Mouse (Mus musculus) hindbrain, postnatal 0 days (tissue): ENCODE results near the gene Mapkapk3. TPM values are rescaled to one million over a fixed set of nuclear protein-coding genes. Genes with fewer than 3 reads are reported as not detected.

Source experiments
- ATAC-seq: fragments of 200-750 bp; cut with Nextera tagmentation; 2 replicates; pipeline ENCODE4 v1.8.0; 2017; ENCODE audit warnings: mild to moderate bottlenecking, moderate TSS enrichment, moderate library complexity
- DNase-seq: peaks from one replicate; pipeline ENCODE4 v3.0.0-alpha.2; 2015; ENCODE audit warnings: low spot score
- H3K27ac ChIP-seq: fragments of 300-500 bp; sonication (generic); 2 replicates; pipeline ENCODE4 v1.5.1; 2014; ENCODE audit warnings: mild to moderate bottlenecking
- H3K27me3 ChIP-seq: fragments of 300-500 bp; sonication (generic); 2 replicates; pipeline ENCODE4 v1.6.1; 2014; ENCODE audit warnings: low read length, mixed read lengths; ENCODE audit not compliant: insufficient read depth
- H3K36me3 ChIP-seq: fragments of 300-500 bp; sonication (generic); 2 replicates; pipeline ENCODE4 v1.6.1; 2014; ENCODE audit warnings: low read length, mixed read lengths; ENCODE audit not compliant: insufficient read depth
- H3K4me1 ChIP-seq: fragments of 300-500 bp; sonication (generic); 2 replicates; pipeline ENCODE4 v1.6.1; 2014; ENCODE audit warnings: antibody characterized with exemption, low read length, mixed read lengths; ENCODE audit not compliant: insufficient read depth
- H3K4me2 ChIP-seq: fragments of 300-500 bp; sonication (generic); 2 replicates; pipeline ENCODE4 v1.6.1; 2014; ENCODE audit warnings: low read depth, mild to moderate bottlenecking, low read length, moderate library complexity, mixed read lengths
- H3K4me3 ChIP-seq: fragments of 300-500 bp; sonication (generic); 2 replicates; pipeline ENCODE4 v1.5.1; 2014; ENCODE audit warnings: low read length
- H3K9ac ChIP-seq: fragments of 300-500 bp; sonication (generic); replicated peaks from 2 replicates; pipeline ENCODE4 v1.6.1; 2014; ENCODE audit warnings: mild to moderate bottlenecking, low read length, moderate library complexity, mixed read lengths
- H3K9me3 ChIP-seq: fragments of 300-500 bp; sonication (generic); 2 replicates; pipeline ENCODE4 v1.6.1; 2016; ENCODE audit warnings: low read length, mixed read lengths
- CTCF ChIP-seq: IDR thresholded peaks from 2 replicates; pipeline ENCODE4 v1.5.1; 2016; ENCODE audit warnings: antibody characterized with exemption, control low read depth, low read depth
- WGBS: fragments of 180-500 bp; shearing (Covaris S2); extraction: QIAGEN DNeasy Blood & Tissue Kit; methylation state at CpG from one replicate; pipeline ENCODE4 v1.1.7; 2014; 5-methylcytosine and 5-hydroxymethylcytosine counted together
- microRNA-seq, 2 experiments: library from miRNA; unstranded; fragments of <30 nt; microRNA quantifications; one replicate each; pipeline ENCODE4; 2016
- polyA plus RNA-seq: library from polyadenylated mRNA; unstranded; fragments of >200 nt; fragmentation: Nextera tagmentation; extraction: Ambion mirVana; gene quantifications from 2 replicates; pipeline ENCODE4 v1.2.1, GENCODE M21; 2015
- total RNA-seq: library from RNA; depleted of rRNA; stranded (reverse); fragments of >200 nt; gene quantifications from 2 replicates; pipeline ENCODE4 v1.2.3, GENCODE M21; 2014; rRNA removed

Gene Mapkapk3
- total and polyA plus RNA-seq, 2 experiments from 2014 or later: 3.0 to 3.8 TPM

DNA sequence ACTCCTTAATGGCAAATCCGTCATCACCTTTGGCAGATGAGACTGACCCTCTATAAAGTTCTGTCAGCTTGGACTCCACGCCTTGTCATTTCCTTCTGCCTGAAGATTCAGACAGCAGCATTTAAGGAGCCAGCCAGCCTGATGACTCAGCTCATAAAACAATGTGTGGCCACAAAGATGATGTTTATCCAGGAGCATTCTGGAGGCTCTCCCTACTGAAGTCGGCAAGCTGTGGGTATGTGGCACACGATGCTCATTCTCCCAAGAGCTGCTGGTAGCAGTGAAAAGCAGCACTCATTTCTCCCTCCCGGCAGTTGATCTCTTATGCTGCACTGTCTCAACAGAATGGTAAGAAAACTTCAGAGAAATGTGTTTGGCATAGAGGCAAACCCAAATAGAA lies 54.4 kb downstream of the Mapkapk3 start:
- H3K9me3 ChIP-seq: no peaks in the 10 kb centered on the region
- no peak overlapping the region for H3K27ac ChIP-seq
- H3K4me1 ChIP-seq: no peaks in the 10 kb centered on the region; the same call in 1 of the 2 replicates
- no peaks in the 10 kb centered on the region for H3K27me3 ChIP-seq
- no peak for DNase-seq
- WGBS: 58% methylated on average over 5 of the region's 5 CpGs
- no peaks in the 10 kb centered on the region for H3K36me3 ChIP-seq
- ATAC-seq: no peak
- no peak overlapping the region for H3K4me3 ChIP-seq
- no peak overlapping the region for H3K4me2 ChIP-seq
- no peak for TF ChIP-seq CTCF
- no peak overlapping the region for H3K9ac ChIP-seq

DNA sequence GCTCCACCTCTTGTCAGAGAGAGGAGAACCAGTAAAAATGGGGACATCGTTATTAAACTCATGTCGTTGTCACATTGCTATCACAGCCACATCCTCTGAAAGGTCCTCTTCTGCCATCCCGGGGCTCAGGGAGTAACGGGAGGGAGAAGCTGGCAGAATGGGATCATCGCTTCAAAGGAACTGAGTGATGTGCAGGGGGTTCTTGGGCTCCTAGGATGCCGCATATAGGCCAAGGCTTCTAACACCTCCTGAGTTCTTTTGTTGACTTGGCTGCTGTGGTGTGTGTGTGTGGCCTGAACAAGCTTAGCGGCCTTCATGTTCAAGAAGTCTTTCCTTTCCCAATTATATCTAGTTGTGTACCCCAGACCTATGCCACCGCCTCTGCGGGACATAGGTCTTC lies 57.5 kb downstream of the Mapkapk3 start:
- peak overlapping the region; percentile 98 for H3K9ac ChIP-seq
- no peaks in the 10 kb centered on the region; the same call in 1 of the 2 replicates for H3K4me1 ChIP-seq
- H3K36me3 ChIP-seq: no peaks in the 10 kb centered on the region
- H3K27me3 ChIP-seq: no peaks in the 10 kb centered on the region
- H3K27ac ChIP-seq: peak overlapping the region; percentile 95
- ATAC-seq (peak; percentile 41; the same call in 1 of the 2 replicates), DNase-seq (peak; percentile 26)
- TF ChIP-seq CTCF: no peak
- WGBS: 22% methylated on average over 9 of the region's 9 CpGs
- no peaks in the 10 kb centered on the region for H3K9me3 ChIP-seq
- H3K4me3 ChIP-seq: peak overlapping the region; percentile 95
- peak overlapping the region; percentile 66 for H3K4me2 ChIP-seq

DNA sequence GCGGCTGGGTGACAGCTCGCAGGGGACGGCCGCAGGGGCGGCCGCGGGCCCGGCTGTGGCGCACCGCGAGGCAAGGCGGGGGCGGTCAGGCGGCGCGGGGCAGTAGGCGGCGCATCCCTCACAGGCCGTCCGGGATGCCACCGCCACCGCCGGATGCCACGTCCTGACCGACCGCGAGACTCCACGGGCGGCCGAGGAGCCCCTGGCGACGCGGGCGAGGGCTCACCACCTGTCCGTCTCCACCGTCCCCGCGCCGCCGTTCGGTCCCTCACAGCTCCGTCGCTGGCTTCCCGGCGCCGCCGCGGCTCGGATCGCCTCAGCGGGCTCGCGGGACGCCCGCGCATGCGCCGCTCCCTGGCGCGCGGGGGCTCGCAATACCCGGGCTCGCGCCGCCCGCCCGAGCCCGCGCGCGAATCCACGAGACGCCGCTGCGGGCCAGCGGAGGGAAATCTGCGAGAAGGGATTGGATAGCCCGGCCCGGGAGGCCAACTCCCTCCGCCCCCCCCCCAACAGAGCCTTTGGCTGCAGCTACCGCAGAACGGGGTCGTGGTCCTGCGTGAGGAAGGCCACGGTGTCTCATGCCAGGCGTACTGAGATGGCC lies 58.0 kb downstream of the Mapkapk3 start, which contains the start of gene Dock3:
Gene Dock3, minus strand, starts transcription at position 371 of the 601 bp plus-strand sequence.
- Histone ChIP-seq H3K36me3 (no peaks in the 10 kb centered on the region), H3K4me2 (peak within 1 kb of the TSS; percentile 66), H3K9ac (peak within 1 kb of the TSS; percentile 98), H3K4me1 (no peaks in the 10 kb centered on the region; the same call in 1 of the 2 replicates), H3K4me3 (peak within 1 kb of the TSS; percentile 95), H3K27me3 (no peaks in the 10 kb centered on the region), H3K27ac (peak within 1 kb of the TSS; percentile 95), H3K9me3 (no peaks in the 10 kb centered on the region)
- TF ChIP-seq CTCF: no peak
- WGBS: under 1% methylated on average over 41 of the region's 87 CpGs
- ATAC-seq (peak; percentile 94), DNase-seq (peak; percentile 96)

DNA sequence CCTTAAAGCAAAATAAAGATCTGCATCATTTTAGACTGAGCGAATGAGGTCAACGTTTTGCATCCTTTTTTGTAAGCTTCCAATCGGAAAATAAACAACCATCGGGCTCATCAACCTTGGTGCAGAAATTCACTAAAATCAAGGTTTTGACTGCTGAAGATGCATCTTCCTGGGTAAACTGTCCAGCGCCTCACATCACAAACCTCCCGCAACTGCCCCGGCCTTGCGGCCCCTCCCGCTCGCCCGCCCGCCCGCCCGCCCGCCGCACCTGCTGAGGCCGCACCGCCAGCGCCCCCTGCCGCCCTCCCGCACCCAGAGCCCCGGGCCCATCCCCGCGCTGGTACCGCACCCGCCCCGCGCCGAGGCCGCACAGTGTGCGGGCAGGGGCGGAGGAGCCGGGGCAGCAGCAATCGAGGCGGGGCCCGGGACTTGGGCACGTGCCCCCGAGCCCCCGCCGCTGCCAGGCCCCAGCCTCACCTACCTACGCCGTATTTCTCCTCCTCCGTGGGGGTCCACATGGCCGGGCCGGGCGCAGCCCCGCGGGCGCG lies 58.6 kb downstream of the Mapkapk3 start:
- no peak for TF ChIP-seq CTCF
- H3K4me3 ChIP-seq: peak overlapping the region; percentile 95
- H3K4me1 ChIP-seq: no peaks in the 10 kb centered on the region; the same call in 1 of the 2 replicates
- ATAC-seq: peak; percentile 83
- DNase-seq: peak; percentile 77
- H3K27ac ChIP-seq: peak overlapping the region; percentile 95
- WGBS: under 1% methylated on average over 44 of the region's 50 CpGs
- H3K9me3 ChIP-seq: no peaks in the 10 kb centered on the region
- H3K27me3 ChIP-seq: no peaks in the 10 kb centered on the region
- H3K36me3 ChIP-seq: no peaks in the 10 kb centered on the region
- H3K4me2 ChIP-seq: peak overlapping the region; percentile 66
- H3K9ac ChIP-seq: peak overlapping the region; percentile 98

DNA sequence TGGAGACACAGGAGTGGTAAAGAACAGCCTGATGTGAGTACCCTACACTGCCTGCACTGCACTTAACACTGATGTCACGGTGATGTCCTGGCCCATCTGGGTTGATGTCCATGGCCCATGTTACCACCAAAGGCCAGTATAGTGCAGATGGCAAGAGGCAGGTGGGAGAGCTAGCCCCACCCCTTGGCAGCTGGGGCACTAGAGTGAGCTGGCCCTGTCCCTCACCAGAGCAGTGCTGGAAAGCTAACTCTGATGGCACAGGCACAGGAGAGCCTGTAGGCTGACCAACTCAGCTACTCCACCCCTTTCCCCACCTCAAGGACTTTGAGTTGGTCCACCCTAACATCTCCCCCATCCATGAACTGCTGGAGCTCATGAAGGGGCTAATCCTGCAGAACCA lies 65.1 kb downstream of the Mapkapk3 start:
- Histone ChIP-seq H3K27ac (no peak overlapping the region), H3K4me3 (no peak overlapping the region), H3K9me3 (no peaks in the 10 kb centered on the region), H3K4me1 (no peaks in the 10 kb centered on the region), H3K4me2 (no peak overlapping the region), H3K9ac (no peak overlapping the region), H3K36me3 (no peaks in the 10 kb centered on the region), H3K27me3 (no peaks in the 10 kb centered on the region)
- TF ChIP-seq CTCF: no peak
- DNase-seq: no peak
- 0 out of 2 replicates have a peak, but pooled peaks have one; percentile 47 for ATAC-seq
- 89% methylated on average over 1 of the region's 1 CpGs for WGBS

Small RNAs within 50 kb of the gene (microRNA-seq; reads per million reads assigned to microRNA genes)
- gene Gm22238: 0 to 0.18 reads per million in 2 experiments

Other genes starting within 250 kb of the Mapkapk3 start
- 43.4 and 52.4 TPM in 2 replicates for gene Dock3, start 58.0 kb downstream of the Mapkapk3 start, total RNA-seq
- 21.6 and 23.9 TPM in 2 replicates for gene Dock3, start 58.0 kb downstream of the Mapkapk3 start, polyA plus RNA-seq
- 2.8 and 5.3 TPM in 2 replicates for gene Cish, start 6.1 kb upstream of the Mapkapk3 start, total RNA-seq
- 8.6 and 8.8 TPM in 2 replicates for gene Cish, start 6.1 kb upstream of the Mapkapk3 start, polyA plus RNA-seq
- 14.8 and 18.1 TPM in 2 replicates for gene Hemk1, start 48.5 kb upstream of the Mapkapk3 start, total RNA-seq
- 13.6 and 16.4 TPM in 2 replicates for gene Hemk1, start 48.5 kb upstream of the Mapkapk3 start, polyA plus RNA-seq
- gene 6430571L13Rik, start 50.7 kb upstream of the Mapkapk3 start, total RNA-seq: 12.5 and 27.7 TPM in 2 replicates
- gene 6430571L13Rik, start 50.7 kb upstream of the Mapkapk3 start, polyA plus RNA-seq: 10.9 and 11.2 TPM in 2 replicates
- gene Cacna2d2, start 109.7 kb upstream of the Mapkapk3 start, total RNA-seq: 108 and 134 TPM in 2 replicates
- 7.1 and 7.6 TPM in 2 replicates for gene Cacna2d2, start 109.7 kb upstream of the Mapkapk3 start, polyA plus RNA-seq
- 72.6 and 78.4 TPM in 2 replicates for gene Tmem115, start 244.1 kb upstream of the Mapkapk3 start, total RNA-seq
- gene Tmem115, start 244.1 kb upstream of the Mapkapk3 start, polyA plus RNA-seq: 51.6 and 52.3 TPM in 2 replicates